Mouse (Mus musculus) stomach, postnatal 0 days (tissue): ENCODE results near the gene Tmem254b.
"Not testable (repeated sequence)": the region's sequence is repeated elsewhere in the genome, so short reads cannot be mapped to it uniquely, and the experiment has no call there.

Experiments used
- CTCF ChIP-seq: IDR thresholded peaks from 2 replicates; pipeline ENCODE4 v1.5.1; 2016; ENCODE audit warnings: antibody characterized with exemption, low read depth, mild to moderate bottlenecking, moderate library complexity
- EP300 ChIP-seq: optimal IDR thresholded peaks from 2 replicates; pipeline ENCODE3; 2016; ENCODE audit warnings: antibody characterized with exemption

GRCm38 (mm10) chr14:26216233-26217000 lies 9.6 kb upstream of the Tmem254b start:
- TF ChIP-seq CTCF, EP300: not testable (repeated sequence)
